Mouse (Mus musculus) liver, postnatal 0 days (tissue): ENCODE measurements at regions not wholly inside any gene's neighbourhood (a gene's known extent, or its start where the extent isn't known, plus 50 kb on each side); places are given as distances from the start of the nearest gene placed in this dataset.

Experiments
- CTCF ChIP-seq: sonication (generic); IDR thresholded peaks from 2 replicates; pipeline ENCODE4 v1.5.1; 2016; ENCODE audit warnings: antibody characterized with exemption, low read depth
- EP300 ChIP-seq: IDR thresholded peaks from 2 replicates; pipeline ENCODE4 v1.6.1; 2016; ENCODE audit warnings: antibody characterized with exemption, low read depth, mild to moderate bottlenecking

- TF ChIP-seq CTCF (no peak), EP300 (no peak)
These were observed 55.6 kb upstream of the Bmp2 start for GRCm38 (mm10) chr2:133496389-133496788.
